In the genomic region with DNA sequence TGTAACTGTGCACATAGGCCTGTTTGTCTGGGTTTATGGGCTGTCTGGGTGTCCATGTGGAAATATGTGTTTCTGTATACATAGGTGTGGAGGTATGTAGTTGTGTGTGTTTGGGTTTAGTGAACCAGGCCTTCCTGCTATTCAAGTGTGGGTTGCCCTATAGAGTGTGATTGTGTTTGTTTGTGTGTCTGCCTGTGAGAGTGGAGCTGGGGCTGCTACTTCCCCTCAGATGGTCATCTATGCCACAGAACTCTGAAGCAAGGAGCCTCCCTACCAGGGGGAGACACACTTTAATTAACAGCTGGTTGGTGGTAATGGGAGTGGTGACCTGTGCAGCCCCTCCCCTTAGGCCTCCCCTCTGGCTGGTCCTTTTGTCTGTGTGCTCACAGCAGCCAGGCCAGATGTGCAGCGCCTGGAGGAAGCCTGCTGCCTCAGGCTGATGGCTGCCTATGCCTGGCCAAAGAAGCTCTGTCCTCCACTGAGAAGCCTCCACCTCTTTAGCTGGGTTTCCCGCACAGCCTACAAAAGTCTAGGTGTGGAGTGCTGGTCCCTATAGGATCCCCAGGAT, we compare ENCODE assay signal across 8 mouse cellular contexts. TPM values are rescaled to one million over a fixed set of nuclear protein-coding genes. Genes with fewer than 3 reads are reported as not detected.
DNase-seq lines count a peak whose midpoint lies in the region; ATAC-seq and TF ChIP-seq lines count a peak whose summit lies in the region.

No protein-coding gene starts in this region.

- ATAC-seq in forebrain, embryonic 13.5 days, result peak; percentile 33
- peak; percentile 27; the same call in 1 of the 2 replicates for ATAC-seq in hindbrain, embryonic 15.5 days (ENCODE audit: low FRiP score, low read depth)

- H3K4me3 ChIP-seq in lung, adult 2 months (replicated peaks; ENCODE audit: extremely low read depth, low read depth, low read length), result peak overlapping the region; percentile 83
- peak overlapping the region; percentile 73 for H3K4me3 ChIP-seq in forebrain, embryonic 13.5 days
- peak overlapping the region; percentile 82 for H3K4me3 ChIP-seq in hindbrain, embryonic 15.5 days

- H3K27me3 ChIP-seq in forebrain, embryonic 13.5 days, result no peaks in the 10 kb centered on the region
- H3K27me3 ChIP-seq in hindbrain, embryonic 15.5 days, result no peaks in the 10 kb centered on the region
- H3K27me3 ChIP-seq in splenic B cell, adult 2 months (ENCODE audit: control insufficient read depth, insufficient read depth, low read length, poor library complexity, severe bottlenecking), result no peaks in the 10 kb centered on the region

- 17% methylated on average over 2 of the region's 2 CpGs for WGBS in lung, adult 2 months
- WGBS in forebrain, embryonic 13.5 days, result 4% methylated on average over 2 of the region's 2 CpGs
- 5% methylated on average over 2 of the region's 2 CpGs for WGBS in hindbrain, embryonic 15.5 days

- peak overlapping the region; percentile 70 for H3K27ac ChIP-seq in forebrain, embryonic 13.5 days
- peak overlapping the region; percentile 84 for H3K27ac ChIP-seq in hindbrain, embryonic 15.5 days (replicated peaks)

- peak; percentile 59; the same call in 1 of the 2 replicates for TF ChIP-seq POLR2A in lung, adult 2 months (IDR thresholded peaks at IDR 0.05; ENCODE audit: borderline replicate concordance, extremely low read depth, low read depth, low read length)

- peak; percentile 48 for DNase-seq in lung, adult 2 months
- no peak for DNase-seq in lung, postnatal 25 days (ENCODE audit: low spot score)
- peak; percentile 45 for DNase-seq in lung, postnatal 14 days
- DNase-seq in splenic B cell, adult 2 months (ENCODE audit: low read depth, low spot score), result peak; percentile 10
- no peak for DNase-seq in left cerebral cortex, adult 18-20 months (ENCODE audit: low spot score in 2 of 2)
- no peak for DNase-seq in spleen, adult 12 weeks (ENCODE audit: low spot score)

- H3K4me2 ChIP-seq in forebrain, embryonic 13.5 days, result peak overlapping the region; percentile 73
- peak overlapping the region; percentile 71 for H3K4me2 ChIP-seq in hindbrain, embryonic 15.5 days

- peaks cover 19% of the 10 kb centered on the region for H3K36me3 ChIP-seq in forebrain, embryonic 13.5 days (ENCODE audit: poor library complexity, severe bottlenecking)
- peaks cover 11% of the 10 kb centered on the region; the same call in 1 of the 2 replicates for H3K36me3 ChIP-seq in hindbrain, embryonic 15.5 days
- H3K36me3 ChIP-seq in splenic B cell, adult 2 months (ENCODE audit: control insufficient read depth, insufficient read depth, low read length, poor library complexity, severe bottlenecking), result peaks cover 2% of the 10 kb centered on the region; the same call in 1 of the 2 replicates

- no peaks in the 10 kb centered on the region; the same call in 1 of the 2 replicates for H3K4me1 ChIP-seq in lung, adult 2 months (ENCODE audit: control insufficient read depth, insufficient read depth, low read length)
- H3K4me1 ChIP-seq in forebrain, embryonic 13.5 days, result peaks cover 29% of the 10 kb centered on the region
- peaks cover 32% of the 10 kb centered on the region for H3K4me1 ChIP-seq in hindbrain, embryonic 15.5 days (replicated peaks)

- TF ChIP-seq CTCF in lung, adult 2 months (IDR thresholded peaks at IDR 0.05; ENCODE audit: insufficient read depth, low read length), result no peak

- H3K9ac ChIP-seq in forebrain, embryonic 13.5 days, result peak overlapping the region; percentile 79
- peak overlapping the region; percentile 79 for H3K9ac ChIP-seq in hindbrain, embryonic 15.5 days

- no peaks in the 10 kb centered on the region for H3K9me3 ChIP-seq in forebrain, embryonic 13.5 days (replicated peaks)
- H3K9me3 ChIP-seq in hindbrain, embryonic 15.5 days, result no peaks in the 10 kb centered on the region

RNA-seq across cellular contexts. Expression of gene Adamts10, which starts 0.9 kb away (rescaled TPM):
- polyA plus RNA-seq in lung, adult 2 months (2012; rRNA removed), result 252 and 259 TPM in 2 replicates
- polyA plus RNA-seq in forebrain, embryonic 13.5 days (2015; fragmentation: Nextera tagmentation; extraction: Ambion mirVana), result 36.5 and 37.3 TPM in 2 replicates
- 60.6 and 60.7 TPM in 2 replicates for polyA plus RNA-seq in hindbrain, embryonic 15.5 days (2015; fragmentation: Nextera tagmentation; extraction: Ambion mirVana)
- 10 to 100 TPM; 23.0 to 27.4 TPM for total RNA-seq in left cerebral cortex, adult 18-20 months (2021)

RNA-seq across cellular contexts. Expression of gene Myo1f, which starts 30.6 kb away (rescaled TPM):
- 13.2 and 18.6 TPM in 2 replicates for polyA plus RNA-seq in lung, adult 2 months (2012; rRNA removed)
- polyA plus RNA-seq in forebrain, embryonic 13.5 days (2015; fragmentation: Nextera tagmentation; extraction: Ambion mirVana), result 1.0 and 1.4 TPM in 2 replicates
- polyA plus RNA-seq in hindbrain, embryonic 15.5 days (2015; fragmentation: Nextera tagmentation; extraction: Ambion mirVana), result 1.6 and 2.3 TPM in 2 replicates
- total RNA-seq in left cerebral cortex, adult 18-20 months (2021), result 1 to 10 TPM; 1.3 to 4.2 TPM

Comparison
In these comparisons a context has a peak if more than half of its experiments do, and no peak if none do; other contexts are left out.
1. DNase-seq: peak in lung, adult 2 months (single experiment), lung, postnatal 14 days (single experiment) and splenic B cell, adult 2 months (single experiment); none in lung, postnatal 25 days (single experiment), left cerebral cortex, adult 18-20 months (0 of 2) and spleen, adult 12 weeks (single experiment).
2. Peak in every context shown above with its lines, with median percentiles within 50 percentile points of each other: H3K4me3 ChIP-seq.